Mouse (Mus musculus) brain, embryonic 14.5 days (tissue): ENCODE measurements around the gene Plekhg1. TPM values are rescaled to one million over a fixed set of nuclear protein-coding genes. Genes with fewer than 3 reads are reported as not detected.

Experiments
- DNase-seq: peaks from one replicate; pipeline ENCODE4 v3.0.0-alpha.2; 2011; ENCODE audit warnings: low read depth
- CTCF ChIP-seq: fragments of 200-500 bp; IDR thresholded peaks from 2 replicates; pipeline ENCODE4 v1.5.1; 2012; ENCODE audit warnings: inconsistent platforms, mild to moderate bottlenecking, moderate library complexity, borderline replicate concordance; ENCODE audit not compliant: insufficient read depth, insufficient read length; ENCODE audit errors: extremely low read depth
- POLR2A ChIP-seq: fragments of 200-500 bp; IDR thresholded peaks from 2 replicates; pipeline ENCODE4 v1.6.1; 2012; ENCODE audit warnings: mild to moderate bottlenecking, inconsistent platforms, borderline replicate concordance; ENCODE audit not compliant: poor library complexity, insufficient read depth, insufficient read length, severe bottlenecking; ENCODE audit errors: extremely low read depth
- polyA plus RNA-seq: library from polyadenylated mRNA; depleted of rRNA; stranded (reverse); fragments of >200 nt; gene quantifications from 2 replicates; pipeline ENCODE4 v1.2.3, GENCODE M21; 2012

The Plekhg1 gene
- polyA plus RNA-seq, 1 experiment: 8.8 TPM

- DNase-seq: no peak
- TF ChIP-seq CTCF: no peak
- no peak for TF ChIP-seq POLR2A
These were observed 207.2 kb downstream of the Plekhg1 start for GRCm38 (mm10) chr10:3947346-3947745.

GRCm38 (mm10) chr10:3949306-3949705 is 209.1 kb downstream of the Plekhg1 start:
- no peak for DNase-seq
- TF ChIP-seq CTCF: no peak

- no peak for DNase-seq
- TF ChIP-seq CTCF (no peak), POLR2A (no peak)
These were observed 216.3 kb downstream of the Plekhg1 start for GRCm38 (mm10) chr10:3956471-3956870.

GRCm38 (mm10) chr10:3958591-3958990 is 218.4 kb downstream of the Plekhg1 start:
- TF ChIP-seq CTCF: peak; percentile 32; the same call in 1 of the 2 replicates
- no peak for TF ChIP-seq POLR2A
- DNase-seq: no peak

- no peak for DNase-seq
- TF ChIP-seq POLR2A (no peak), CTCF (no peak)
These were observed 228.9 kb downstream of the Plekhg1 start for GRCm38 (mm10) chr10:3969026-3969425.

- TF ChIP-seq CTCF (no peak), POLR2A (no peak)
- no peak for DNase-seq
These were observed 232.1 kb downstream of the Plekhg1 start for GRCm38 (mm10) chr10:3972237-3972636.

- DNase-seq: peak; percentile 89
- TF ChIP-seq CTCF: peak; percentile 66
- peak; percentile 46; the same call in 1 of the 2 replicates for TF ChIP-seq POLR2A
These were observed 232.9 kb downstream of the Plekhg1 start, which contains the start of gene Mthfd1l for GRCm38 (mm10) chr10:3972981-3973588. Gene Mthfd1l (plus strand): TSS chr10:3973118.

- DNase-seq: peak; percentile 86
- TF ChIP-seq CTCF: no peak
- TF ChIP-seq POLR2A: peak; percentile 78
These were observed 233.5 kb downstream of the Plekhg1 start for GRCm38 (mm10) chr10:3973589-3974070.

- no peak for TF ChIP-seq CTCF
- TF ChIP-seq POLR2A: no peak
- DNase-seq: no peak
These were observed 234.2 kb downstream of the Plekhg1 start for GRCm38 (mm10) chr10:3974380-3974779.

GRCm38 (mm10) chr10:3975898-3976622 is 235.9 kb downstream of the Plekhg1 start:
- DNase-seq: no peak
- TF ChIP-seq POLR2A (no peak), CTCF (no peak)

- TF ChIP-seq POLR2A (no peak), CTCF (no peak)
These were observed 236.5 kb downstream of the Plekhg1 start for GRCm38 (mm10) chr10:3976623-3977010.

GRCm38 (mm10) chr10:3978326-3978725 is 238.2 kb downstream of the Plekhg1 start:
- peak; percentile 17 for DNase-seq
- TF ChIP-seq POLR2A: no peak

More at GRCm38 (mm10) chr10:3976623-3977010, 236.5 kb downstream of the Plekhg1 start:
- DNase-seq: no peak
